Comparison of ENCODE assay signal across 12 mouse cellular contexts in the genomic region with DNA sequence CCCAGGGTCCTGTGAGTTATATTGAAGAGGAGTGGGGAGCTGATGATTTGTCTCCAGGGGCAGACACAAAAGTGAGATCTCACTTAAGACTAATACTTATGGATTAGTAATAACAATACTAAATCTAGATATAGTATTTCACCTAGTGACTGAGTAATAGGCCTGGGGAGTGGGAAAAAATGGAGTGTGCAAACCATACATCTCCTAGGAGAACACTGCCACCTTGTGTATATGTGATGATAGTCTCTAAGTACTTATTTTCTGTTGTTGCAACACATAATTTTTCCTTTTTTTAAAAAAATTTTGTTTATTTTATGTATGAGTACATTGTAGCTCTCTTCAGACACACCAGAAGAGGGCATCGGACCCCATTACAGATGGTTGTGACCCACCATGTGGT. TPM values are rescaled to one million over a fixed set of nuclear protein-coding genes. Genes with fewer than 3 reads are reported as not detected.
DNase-seq lines count a peak whose midpoint lies in the region; ATAC-seq and TF ChIP-seq lines count a peak whose summit lies in the region.
"Had no signal": no experiment of that assay in that cellular context is flagged by ENCODE, and none has a peak within 500 bp of the region (broad histone marks: within the 10 kb centered on the region; RNA-seq: fewer than 3 reads in every experiment).

No protein-coding gene starts in this region.

- WGBS in embryonic facial prominence, embryonic 14.5 days, result 96% methylated on average over 1 of the region's 1 CpGs
- WGBS in embryonic facial prominence, embryonic 10.5 days, result 95% methylated on average over 1 of the region's 1 CpGs
- WGBS in liver, embryonic 14.5 days (ENCODE audit: insufficient replicate concordance), result 77% methylated on average over 1 of the region's 1 CpGs
- 82% methylated on average over 1 of the region's 1 CpGs for WGBS in liver, embryonic 12.5 days (ENCODE audit: insufficient replicate concordance)

- no peaks in the 10 kb centered on the region for H3K9me3 ChIP-seq in embryonic facial prominence, embryonic 14.5 days (ENCODE audit: control insufficient read depth, low read length)
- H3K9me3 ChIP-seq in embryonic facial prominence, embryonic 10.5 days, result no peaks in the 10 kb centered on the region
- no peaks in the 10 kb centered on the region for H3K9me3 ChIP-seq in liver, embryonic 14.5 days (ENCODE audit: control insufficient read depth, low read length)
- no peaks in the 10 kb centered on the region for H3K9me3 ChIP-seq in liver, embryonic 12.5 days (replicated peaks)
- H3K9me3 ChIP-seq: heart, embryonic 15.5 days; limb, embryonic 12.5 days; midbrain, embryonic 13.5 days had no signal

- ATAC-seq in embryonic facial prominence, embryonic 14.5 days (ENCODE audit: low read depth), result no peak
- ATAC-seq in liver, embryonic 14.5 days (ENCODE audit: insufficient read depth), result no peak
- no peak for ATAC-seq in liver, embryonic 12.5 days
- peak; percentile 77 for ATAC-seq in CD4-positive, CD25-positive, alpha-beta regulatory T cell, adult 4 months
- peak; percentile 68 for ATAC-seq in inflammation-experienced regulatory T-cells, adult 6 months
- ATAC-seq: midbrain, embryonic 13.5 days had no signal

- H3K4me2 ChIP-seq in embryonic facial prominence, embryonic 14.5 days (ENCODE audit: low read depth, low read length), result no peak overlapping the region
- H3K4me2 ChIP-seq in liver, embryonic 14.5 days (ENCODE audit: low read depth), result no peak overlapping the region
- H3K4me2 ChIP-seq in liver, embryonic 12.5 days, result no peak overlapping the region
- H3K4me2 ChIP-seq: heart, embryonic 15.5 days; limb, embryonic 12.5 days; midbrain, embryonic 13.5 days had no signal

- no peak overlapping the region for H3K27ac ChIP-seq in embryonic facial prominence, embryonic 14.5 days (replicated peaks; ENCODE audit: low read depth, low read length)
- no peak overlapping the region for H3K27ac ChIP-seq in embryonic facial prominence, embryonic 10.5 days (replicated peaks)
- H3K27ac ChIP-seq in liver, embryonic 14.5 days, result no peak overlapping the region
- H3K27ac ChIP-seq in liver, embryonic 12.5 days, result no peak overlapping the region
- H3K27ac ChIP-seq: heart, embryonic 15.5 days; limb, embryonic 12.5 days; midbrain, embryonic 13.5 days had no signal

- no peaks in the 10 kb centered on the region for H3K4me1 ChIP-seq in embryonic facial prominence, embryonic 14.5 days (ENCODE audit: control insufficient read depth, insufficient read depth, low read length)
- peaks cover 6% of the 10 kb centered on the region; the same call in 1 of the 2 replicates for H3K4me1 ChIP-seq in embryonic facial prominence, embryonic 10.5 days
- H3K4me1 ChIP-seq in liver, embryonic 14.5 days (replicated peaks; ENCODE audit: control insufficient read depth in 2 of 2, insufficient read depth in 2 of 2, low read length in 1 of 2), result peaks cover 8 to 11% of the 10 kb centered on the region in 2 experiments
- H3K4me1 ChIP-seq in liver, embryonic 12.5 days, result peaks cover 33% of the 10 kb centered on the region

- no peak overlapping the region for H3K9ac ChIP-seq in embryonic facial prominence, embryonic 14.5 days (ENCODE audit: low read depth, low read length)
- H3K9ac ChIP-seq in liver, embryonic 14.5 days (replicated peaks), result no peak overlapping the region
- no peak overlapping the region for H3K9ac ChIP-seq in liver, embryonic 12.5 days
- H3K9ac ChIP-seq: heart, embryonic 15.5 days; limb, embryonic 12.5 days; midbrain, embryonic 13.5 days had no signal

- no peaks in the 10 kb centered on the region for H3K36me3 ChIP-seq in embryonic facial prominence, embryonic 14.5 days (ENCODE audit: control insufficient read depth, insufficient read depth, low read length)
- 0 out of 2 replicates have a peak, but pooled peaks cover 4% of the 10 kb centered on the region for H3K36me3 ChIP-seq in embryonic facial prominence, embryonic 10.5 days (replicated peaks)
- H3K36me3 ChIP-seq in liver, embryonic 14.5 days (replicated peaks; ENCODE audit: control insufficient read depth, insufficient read depth, low read depth), result no peaks in the 10 kb centered on the region; the same call in 1 of the 2 replicates
- H3K36me3 ChIP-seq in liver, embryonic 12.5 days, result no peaks in the 10 kb centered on the region; the same call in 1 of the 2 replicates
- H3K36me3 ChIP-seq: heart, embryonic 15.5 days; limb, embryonic 12.5 days; midbrain, embryonic 13.5 days had no signal

- H3K4me3 ChIP-seq in embryonic facial prominence, embryonic 14.5 days (ENCODE audit: low read depth, low read length), result no peak overlapping the region
- no peak overlapping the region for H3K4me3 ChIP-seq in embryonic facial prominence, embryonic 10.5 days
- H3K4me3 ChIP-seq in liver, embryonic 14.5 days (ENCODE audit: insufficient read depth in 1 of 2, low read depth in 2 of 2, low read length in 2 of 2), result no peak overlapping the region
- H3K4me3 ChIP-seq in liver, embryonic 12.5 days, result no peak overlapping the region
- H3K4me3 ChIP-seq: heart, embryonic 15.5 days; limb, embryonic 12.5 days; midbrain, embryonic 13.5 days had no signal

- H3K27me3 ChIP-seq in embryonic facial prominence, embryonic 14.5 days (replicated peaks; ENCODE audit: control insufficient read depth, insufficient read depth, low read length), result no peaks in the 10 kb centered on the region
- H3K27me3 ChIP-seq in embryonic facial prominence, embryonic 10.5 days (replicated peaks; ENCODE audit: low read depth, poor library complexity, severe bottlenecking), result no peaks in the 10 kb centered on the region
- no peaks in the 10 kb centered on the region for H3K27me3 ChIP-seq in liver, embryonic 14.5 days (ENCODE audit: control insufficient read depth, insufficient read depth, low read length)
- no peaks in the 10 kb centered on the region for H3K27me3 ChIP-seq in liver, embryonic 12.5 days (replicated peaks)
- H3K27me3 ChIP-seq: heart, embryonic 15.5 days; limb, embryonic 12.5 days; midbrain, embryonic 13.5 days had no signal

- peak; percentile 41 for DNase-seq in embryonic facial prominence, embryonic 14.5 days (ENCODE audit: low spot score)
- no peak for DNase-seq in embryonic facial prominence, embryonic 10.5 days (ENCODE audit: low spot score)
- no peak for DNase-seq in liver, embryonic 14.5 days (ENCODE audit: low read depth in 3 of 3, low spot score in 3 of 3)
- DNase-seq in layer of hippocampus, adult 9-11 months, result no peak
- no peak for DNase-seq in layer of hippocampus, postnatal 36 days
- DNase-seq: cerebellum, postnatal 25 days had no signal

- TF ChIP-seq EP300 in liver, embryonic 14.5 days (IDR thresholded peaks at IDR 0.05; ENCODE audit: low read depth), result no peak

- TF ChIP-seq CTCF in liver, embryonic 14.5 days (IDR thresholded peaks at IDR 0.05; ENCODE audit: low read depth), result peak; percentile 16; the same call in 1 of the 2 replicates

RNA-seq across cellular contexts. Expression of a gene that starts 15.7 kb away (rescaled TPM):
- 32.5 and 37.2 TPM in 2 replicates for polyA plus RNA-seq in embryonic facial prominence, embryonic 14.5 days (2014; fragmentation: Nextera tagmentation; extraction: Ambion mirVana)
- polyA plus RNA-seq in embryonic facial prominence, embryonic 10.5 days (2016; fragmentation: Nextera tagmentation; extraction: Ambion mirVana), result 48.7 and 52.4 TPM in 2 replicates
- polyA plus RNA-seq in liver, embryonic 14.5 days (2012; rRNA removed), result 4.1 and 5.6 TPM in 2 replicates
- 13.8 and 14.3 TPM in 2 replicates for polyA plus RNA-seq in liver, embryonic 14.5 days (2014; fragmentation: Nextera tagmentation; extraction: Ambion mirVana)
- 26.7 and 29.7 TPM in 2 replicates for polyA plus RNA-seq in liver, embryonic 12.5 days (2016; fragmentation: Nextera tagmentation; extraction: Ambion mirVana)
- 10 to 100 TPM; 19.7 to 23.0 TPM for polyA plus RNA-seq in CD4-positive, CD25-positive, alpha-beta regulatory T cell, adult 4 months (2017; shearing (Covaris generic))
- 10 to 100 TPM; 17.6 to 25.3 (median 18.5) TPM for polyA plus RNA-seq in inflammation-experienced regulatory T-cells, adult 6 months (2017; shearing (Covaris generic))
- total RNA-seq in layer of hippocampus, postnatal 36 days (2021), result 10 to 100 TPM; 43.1 to 44.9 TPM

Comparison
In these comparisons a context has a peak if more than half of its experiments do, and no peak if none do; other contexts are left out.
1. ATAC-seq: peak in CD4-positive, CD25-positive, alpha-beta regulatory T cell, adult 4 months (single experiment) and inflammation-experienced regulatory T-cells, adult 6 months (single experiment); none in embryonic facial prominence, embryonic 14.5 days (single experiment), liver, embryonic 14.5 days (single experiment) and liver, embryonic 12.5 days (single experiment).